Mouse (Mus musculus) C2C12 (cell line): ENCODE results near the gene Aldh3b3.

Experiments
- CEBPB ChIP-seq: IDR thresholded peaks from one replicate; pipeline ENCODE4 v1.6.1; 2011; ENCODE audit warnings: low read depth, mild to moderate bottlenecking, control low read depth, moderate library complexity
- CTCF ChIP-seq: IDR thresholded peaks from one replicate; pipeline ENCODE4 v1.5.1; 2011; ENCODE audit not compliant: control insufficient read depth, insufficient read depth, insufficient read length
- MAX ChIP-seq: IDR thresholded peaks from one replicate; pipeline ENCODE4 v1.6.1; 2011; ENCODE audit warnings: mild to moderate bottlenecking, control low read depth
- MYOD1 ChIP-seq: IDR thresholded peaks from one replicate; pipeline ENCODE4 v1.6.1; 2011; ENCODE audit warnings: low read depth; ENCODE audit not compliant: control insufficient read depth, insufficient read length
- MYOG ChIP-seq: IDR thresholded peaks from one replicate; pipeline ENCODE4 v1.6.1; 2011; ENCODE audit not compliant: control insufficient read depth, insufficient read length; ENCODE audit errors: extremely low read depth
- USF1 ChIP-seq: IDR thresholded peaks from one replicate; pipeline ENCODE4 v1.6.1; 2011; ENCODE audit warnings: low read depth, mild to moderate bottlenecking, control low read depth, moderate library complexity

GRCm38 (mm10) chr19:4005971-4006370 lies 47.5 kb downstream of the Aldh3b3 start:
- TF ChIP-seq USF1 (no peak), CTCF (no peak), MYOG (no peak), CEBPB (no peak), MYOD1 (no peak), MAX (no peak)
